Mouse (Mus musculus) urinary bladder, postnatal 4 days (tissue): ENCODE data around the gene Polr3g.
"Not testable (repeated sequence)": the region's sequence is repeated elsewhere in the genome, so short reads cannot be mapped to it uniquely, and the experiment has no call there.

Source experiments
- DNase-seq, 2 experiments: peaks; one replicate each; pipeline ENCODE4 v3.0.0; 2021 to 2022; ENCODE audit warnings: low spot score in 2 of 2

Polr3g gene

GRCm38 (mm10) chr13:81630566-81630965, 80.2 kb downstream of the Polr3g start:
- no peak for DNase-seq

- DNase-seq = no peak
These were observed 81.4 kb downstream of the Polr3g start for GRCm38 (mm10) chr13:81629395-81629794.

- no peak for DNase-seq
These were observed 82.1 kb downstream of the Polr3g start for GRCm38 (mm10) chr13:81628631-81629190.

- not testable (repeated sequence) for DNase-seq
These were observed 83.0 kb downstream of the Polr3g start for GRCm38 (mm10) chr13:81627861-81628260.
